Mouse (Mus musculus) midbrain, embryonic 11.5 days (tissue): Measurements from ENCODE around the gene Stbd1. TPM values are rescaled to one million over a fixed set of nuclear protein-coding genes. Genes with fewer than 3 reads are reported as not detected.

Source experiments
- ATAC-seq: fragments of 200-750 bp; cut with Nextera tagmentation; 2 replicates; pipeline ENCODE4 v1.8.0; 2017; ENCODE audit warnings: moderate TSS enrichment, moderate library complexity; ENCODE audit not compliant: low FRiP score
- DNase-seq: peaks from one replicate; pipeline ENCODE4 v3.0.0; 2015; ENCODE audit warnings: low spot score; ENCODE audit errors: missing footprints
- H3K27ac ChIP-seq: fragments of 300-500 bp; sonication (generic); 2 replicates; pipeline ENCODE4 v1.5.1; 2014; ENCODE audit warnings: low read depth, low read length
- H3K27me3 ChIP-seq: fragments of 300-500 bp; sonication (generic); 2 replicates; pipeline ENCODE4 v1.6.1; 2014; ENCODE audit warnings: mild to moderate bottlenecking, low read length, moderate library complexity, mixed read lengths; ENCODE audit not compliant: control insufficient read depth, insufficient read depth
- H3K36me3 ChIP-seq: fragments of 300-500 bp; sonication (generic); 2 replicates; pipeline ENCODE4 v1.6.1; 2014; ENCODE audit warnings: mild to moderate bottlenecking, low read length, moderate library complexity, mixed read lengths; ENCODE audit not compliant: control insufficient read depth, insufficient read depth
- H3K4me1 ChIP-seq: fragments of 300-500 bp; sonication (generic); 2 replicates; pipeline ENCODE4 v1.6.1; 2014; ENCODE audit warnings: low read length; ENCODE audit not compliant: control insufficient read depth, insufficient read depth
- H3K4me2 ChIP-seq: fragments of 300-500 bp; sonication (generic); 2 replicates; pipeline ENCODE4 v1.6.1; 2014; ENCODE audit warnings: mild to moderate bottlenecking, moderate library complexity
- H3K4me3 ChIP-seq: fragments of 300-500 bp; sonication (generic); 2 replicates; pipeline ENCODE4 v1.5.1; 2014; ENCODE audit warnings: low read depth, low read length
- H3K9ac ChIP-seq: fragments of 300-500 bp; sonication (generic); 2 replicates; pipeline ENCODE4 v1.6.1; 2014; ENCODE audit warnings: low read length
- H3K9me3 ChIP-seq: fragments of 300-500 bp; sonication (generic); 2 replicates; pipeline ENCODE4 v1.6.1; 2016; ENCODE audit warnings: low read length; ENCODE audit not compliant: control insufficient read depth
- WGBS: fragments of 180-500 bp; shearing (Covaris S2); extraction: QIAGEN DNeasy Blood & Tissue Kit; methylation state at CpG from one replicate; pipeline ENCODE4 v1.1.7; 2014; 5-methylcytosine and 5-hydroxymethylcytosine counted together
- polyA plus RNA-seq: library from polyadenylated mRNA; unstranded; fragments of >200 nt; fragmentation: Nextera tagmentation; extraction: Ambion mirVana; gene quantifications from 2 replicates; pipeline ENCODE4 v1.2.1, GENCODE M21; 2014

Gene Stbd1
- polyA plus RNA-seq, 1 experiment from 2014 or later, result 6.8 TPM

- Histone ChIP-seq H3K9me3 (no peaks in the 10 kb centered on the region), H3K9ac (no peak overlapping the region), H3K36me3 (no peaks in the 10 kb centered on the region), H3K27ac (no peak overlapping the region), H3K4me3 (no peak overlapping the region), H3K4me2 (no peak overlapping the region), H3K4me1 (no peaks in the 10 kb centered on the region), H3K27me3 (no peaks in the 10 kb centered on the region)
- 86% methylated on average over 7 of the region's 7 CpGs for WGBS
- DNase-seq (no peak), ATAC-seq (no peak)
Observed at GRCm38 (mm10) chr5:92627896-92628295, 25.1 kb downstream of the Stbd1 start.

GRCm38 (mm10) chr5:92633526-92633925 is 30.7 kb downstream of the Stbd1 start:
- DNase-seq (no peak), ATAC-seq (no peak)
- no peak overlapping the region for H3K4me3 ChIP-seq
- no peak overlapping the region for H3K27ac ChIP-seq
- 64% methylated on average over 4 of the region's 4 CpGs for WGBS
- H3K9ac ChIP-seq, result no peak overlapping the region
- H3K36me3 ChIP-seq, result no peaks in the 10 kb centered on the region
- no peaks in the 10 kb centered on the region for H3K9me3 ChIP-seq
- H3K4me1 ChIP-seq, result no peaks in the 10 kb centered on the region
- H3K27me3 ChIP-seq, result no peaks in the 10 kb centered on the region
- H3K4me2 ChIP-seq, result no peak overlapping the region

- no peaks in the 10 kb centered on the region for H3K27me3 ChIP-seq
- no peak overlapping the region for H3K27ac ChIP-seq
- no peak overlapping the region for H3K4me3 ChIP-seq
- no peaks in the 10 kb centered on the region for H3K9me3 ChIP-seq
- no peak overlapping the region for H3K4me2 ChIP-seq
- ATAC-seq (no peak), DNase-seq (no peak)
- H3K9ac ChIP-seq, result no peak overlapping the region
- H3K4me1 ChIP-seq, result no peaks in the 10 kb centered on the region
- WGBS, result 79% methylated on average over 3 of the region's 3 CpGs
- H3K36me3 ChIP-seq, result no peaks in the 10 kb centered on the region
Observed at GRCm38 (mm10) chr5:92634916-92635315, 32.1 kb downstream of the Stbd1 start.

- no peaks in the 10 kb centered on the region for H3K27me3 ChIP-seq
- 82% methylated on average over 5 of the region's 5 CpGs for WGBS
- H3K36me3 ChIP-seq, result no peaks in the 10 kb centered on the region
- no peak overlapping the region for H3K27ac ChIP-seq
- no peak overlapping the region for H3K4me3 ChIP-seq
- no peaks in the 10 kb centered on the region for H3K4me1 ChIP-seq
- H3K9ac ChIP-seq, result no peak overlapping the region
- no peak for DNase-seq
- no peak overlapping the region for H3K4me2 ChIP-seq
- H3K9me3 ChIP-seq, result no peaks in the 10 kb centered on the region
- ATAC-seq, result no peak
Observed at GRCm38 (mm10) chr5:92635891-92636290, 33.0 kb downstream of the Stbd1 start.

- Histone ChIP-seq H3K27ac (no peak overlapping the region), H3K4me2 (no peak overlapping the region), H3K4me1 (no peaks in the 10 kb centered on the region), H3K4me3 (no peak overlapping the region), H3K9ac (no peak overlapping the region), H3K27me3 (no peaks in the 10 kb centered on the region), H3K9me3 (no peaks in the 10 kb centered on the region), H3K36me3 (no peaks in the 10 kb centered on the region)
- DNase-seq (no peak), ATAC-seq (no peak)
- 76% methylated on average over 3 of the region's 3 CpGs for WGBS
Observed at GRCm38 (mm10) chr5:92640861-92641260, 38.0 kb downstream of the Stbd1 start.

Other genes starting within 250 kb of the Stbd1 start
- 65.6 and 67.1 TPM in 2 replicates for gene Nup54, start 167.8 kb upstream of the Stbd1 start, polyA plus RNA-seq
- 11.0 and 11.2 TPM in 2 replicates for gene Scarb2, start 96.2 kb upstream of the Stbd1 start, polyA plus RNA-seq
- gene Fam47e, start 48.0 kb upstream of the Stbd1 start, polyA plus RNA-seq, result not detected in 2 replicates
- gene Ccdc158, start 72.2 kb downstream of the Stbd1 start, polyA plus RNA-seq, result 0.92 and 1.1 TPM in 2 replicates
- gene Shroom3, start 80.4 kb downstream of the Stbd1 start, polyA plus RNA-seq, result 6.0 and 6.2 TPM in 2 replicates